9 mouse cellular contexts compared by ENCODE assay signal in the genomic region with DNA sequence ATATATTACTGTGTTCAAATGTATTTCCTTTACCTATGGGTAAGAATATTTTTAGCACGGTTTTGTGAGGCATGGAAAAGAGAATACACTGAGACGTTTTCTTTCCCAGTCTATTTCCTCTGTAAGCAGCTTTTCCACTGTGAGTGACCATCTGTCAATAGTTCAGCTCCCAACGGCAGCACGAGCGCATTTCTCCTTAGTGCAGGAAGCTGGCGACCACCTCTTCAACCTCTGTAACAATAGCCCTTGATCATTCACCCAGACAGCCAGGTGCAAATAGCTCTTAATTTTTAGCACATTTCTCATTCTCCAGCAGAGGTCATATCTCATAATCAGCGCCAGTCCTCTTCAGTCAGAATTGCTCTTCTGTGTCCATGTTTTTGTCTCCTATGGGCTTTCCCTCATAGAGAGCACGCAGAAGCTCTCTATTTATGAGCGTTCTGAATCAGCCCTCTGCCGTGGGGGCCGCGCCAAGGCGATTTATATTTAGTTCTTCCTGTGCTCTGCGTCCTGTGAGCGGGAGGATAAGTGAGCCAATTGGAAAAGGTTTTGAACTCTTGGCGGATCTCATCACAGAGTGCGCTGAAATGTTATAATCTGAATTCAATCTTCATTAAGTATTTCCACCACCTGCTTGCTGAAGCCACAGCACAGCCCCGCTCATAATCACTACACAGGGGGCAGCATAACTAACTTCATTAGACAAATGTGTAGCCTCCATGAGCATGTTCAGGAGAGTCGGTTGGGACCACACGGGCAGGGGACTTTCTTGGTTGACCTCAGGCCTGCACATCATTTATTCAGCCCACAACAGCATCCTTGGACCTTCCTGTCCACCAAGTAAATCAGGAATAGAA.
DNase-seq lines count a peak whose midpoint lies in the region; ATAC-seq and TF ChIP-seq lines count a peak whose summit lies in the region.
"Had no signal": no experiment of that assay in that cellular context is flagged by ENCODE, and none has a peak within 500 bp of the region (broad histone marks: within the 10 kb centered on the region; RNA-seq: fewer than 3 reads in every experiment).

No protein-coding gene starts in this region.

- intact Hi-C loops in gastrocnemius, adult 2 months (cut with DNase I) = no loop called here
- intact Hi-C loops in left cerebral cortex, postnatal 4 days (cut with DNase I) = no loop called here

- H3K27ac ChIP-seq in gastrocnemius, adult 2 months = no peak overlapping the region
- peak overlapping the region; percentile 55; the same call in 1 of the 2 replicates for H3K27ac ChIP-seq in hindbrain, embryonic 15.5 days (replicated peaks)
- peak overlapping the region; percentile 56 for H3K27ac ChIP-seq in neural tube, embryonic 13.5 days (replicated peaks)
- H3K27ac ChIP-seq: liver, embryonic 14.5 days had no signal

- peak overlapping the region; percentile 47 for H3K4me2 ChIP-seq in hindbrain, embryonic 15.5 days
- H3K4me2 ChIP-seq in neural tube, embryonic 13.5 days = peak overlapping the region; percentile 39

- H3K9me3 ChIP-seq in hindbrain, embryonic 15.5 days = no peaks in the 10 kb centered on the region
- no peaks in the 10 kb centered on the region for H3K9me3 ChIP-seq in neural tube, embryonic 13.5 days

- H3K4me3 ChIP-seq in gastrocnemius, adult 2 months = peak overlapping the region; percentile 36
- peak overlapping the region; percentile 23 for H3K4me3 ChIP-seq in hindbrain, embryonic 15.5 days
- no peak overlapping the region for H3K4me3 ChIP-seq in neural tube, embryonic 13.5 days

- ATAC-seq in hindbrain, embryonic 15.5 days (ENCODE audit: low FRiP score, low read depth) = peak; percentile 79
- ATAC-seq in neural tube, embryonic 13.5 days (ENCODE audit: low read depth) = 0 out of 2 replicates have a peak, but pooled peaks have one; percentile 50

- no peak for TF ChIP-seq CTCF in gastrocnemius, adult 2 months (IDR thresholded peaks at IDR 0.05)

- no peaks in the 10 kb centered on the region for H3K27me3 ChIP-seq in hindbrain, embryonic 15.5 days
- H3K27me3 ChIP-seq in neural tube, embryonic 13.5 days = no peaks in the 10 kb centered on the region

- H3K4me1 ChIP-seq in hindbrain, embryonic 15.5 days (replicated peaks) = peaks cover 14% of the 10 kb centered on the region
- H3K4me1 ChIP-seq in neural tube, embryonic 13.5 days (replicated peaks) = peaks cover 10% of the 10 kb centered on the region

- no peaks in the 10 kb centered on the region for H3K36me3 ChIP-seq in hindbrain, embryonic 15.5 days
- H3K36me3 ChIP-seq in neural tube, embryonic 13.5 days = no peaks in the 10 kb centered on the region

- H3K9ac ChIP-seq in hindbrain, embryonic 15.5 days = no peak overlapping the region
- 0 out of 2 replicates have a peak overlapping the region, but pooled peaks have one; percentile 38 for H3K9ac ChIP-seq in neural tube, embryonic 13.5 days
- H3K9ac ChIP-seq: liver, embryonic 14.5 days had no signal

- DNase-seq in brain, adult 2 months (ENCODE audit: low read depth, low spot score) = peak; percentile 85
- peak; percentile 74 for DNase-seq in cerebellum, adult 9-10 months
- peak; percentile 74 for DNase-seq in gastrocnemius, adult 2 months
- peak; percentile 53 for DNase-seq in left cerebral cortex, postnatal 4 days
- no peak for DNase-seq in thymus, postnatal 4 days
- no peak for DNase-seq in urinary bladder, postnatal 25 days (ENCODE audit: low spot score)

- 31% methylated on average over 20 of the region's 20 CpGs for WGBS in hindbrain, embryonic 15.5 days
- WGBS in neural tube, embryonic 13.5 days = 41% methylated on average over 20 of the region's 20 CpGs

Comparison
In these comparisons a context has a peak if more than half of its experiments do, and no peak if none do; other contexts are left out.
1. DNase-seq: peak in brain, adult 2 months (single experiment), cerebellum, adult 9-10 months (single experiment), gastrocnemius, adult 2 months (single experiment) and left cerebral cortex, postnatal 4 days (single experiment); none in thymus, postnatal 4 days (single experiment) and urinary bladder, postnatal 25 days (single experiment).